Mouse (Mus musculus): Measurements from ENCODE around the gene Prkar2b.

The Prkar2b gene

GRCm38 (mm10) chr12:32095164-32095563 lies 34.1 kb upstream of the Prkar2b start:
- TF ChIP-seq CTCF (conservative IDR thresholded peaks at IDR 0.05; ENCODE audit: low read length), result no peak
- no peak for TF ChIP-seq NANOG (IDR thresholded peaks at IDR 0.05; ENCODE audit: borderline replicate concordance, low read length)
- no peak for TF ChIP-seq POU5F1 (IDR thresholded peaks at IDR 0.05; ENCODE audit: borderline replicate concordance, low read length)
- H3K36me3 ChIP-seq (ENCODE audit: insufficient read depth, low read length), result no peaks in the 10 kb centered on the region
- peaks cover 26% of the 10 kb centered on the region for H3K9me3 ChIP-seq (ENCODE audit: low read length)
- no peaks in the 10 kb centered on the region for H3K27me3 ChIP-seq (ENCODE audit: insufficient read depth, low read length)
- H3K4me3 ChIP-seq (replicated peaks; ENCODE audit: low read length), result no peak overlapping the region
- H3K4me1 ChIP-seq (replicated peaks; ENCODE audit: low read depth, low read length), result no peaks in the 10 kb centered on the region

GRCm38 (mm10) chr12:32092452-32092851 lies 31.4 kb upstream of the Prkar2b start:
- Histone ChIP-seq H3K36me3 (ENCODE audit: insufficient read depth, low read length) (no peaks in the 10 kb centered on the region), H3K4me1 (replicated peaks; ENCODE audit: low read depth, low read length) (no peaks in the 10 kb centered on the region), H3K27me3 (ENCODE audit: insufficient read depth, low read length) (no peaks in the 10 kb centered on the region), H3K4me3 (replicated peaks; ENCODE audit: low read length) (no peak overlapping the region), H3K9me3 (ENCODE audit: low read length) (peaks cover 43% of the 10 kb centered on the region)
- no peak for TF ChIP-seq CTCF (conservative IDR thresholded peaks at IDR 0.05; ENCODE audit: low read length)
- TF ChIP-seq POU5F1 (IDR thresholded peaks at IDR 0.05; ENCODE audit: borderline replicate concordance, low read length), result no peak
- no peak for TF ChIP-seq NANOG (IDR thresholded peaks at IDR 0.05; ENCODE audit: borderline replicate concordance, low read length)

- Histone ChIP-seq H3K4me1 (replicated peaks; ENCODE audit: low read depth, low read length) (peaks cover 13% of the 10 kb centered on the region; the same call in 1 of the 2 replicates), H3K27me3 (ENCODE audit: insufficient read depth, low read length) (no peaks in the 10 kb centered on the region), H3K36me3 (ENCODE audit: insufficient read depth, low read length) (no peaks in the 10 kb centered on the region), H3K4me3 (replicated peaks; ENCODE audit: low read length) (no peak overlapping the region), H3K9me3 (ENCODE audit: low read length) (peaks cover 43% of the 10 kb centered on the region)
- TF ChIP-seq CTCF (conservative IDR thresholded peaks at IDR 0.05; ENCODE audit: low read length) (no peak), POU5F1 (IDR thresholded peaks at IDR 0.05; ENCODE audit: borderline replicate concordance, low read length) (no peak), NANOG (IDR thresholded peaks at IDR 0.05; ENCODE audit: borderline replicate concordance, low read length) (no peak)
These were observed 27.5 kb upstream of the Prkar2b start for GRCm38 (mm10) chr12:32088566-32088965.

- Histone ChIP-seq H3K4me1 (replicated peaks; ENCODE audit: low read depth, low read length) (peaks cover 13% of the 10 kb centered on the region; the same call in 1 of the 2 replicates), H3K4me3 (replicated peaks; ENCODE audit: low read length) (no peak overlapping the region), H3K36me3 (ENCODE audit: insufficient read depth, low read length) (no peaks in the 10 kb centered on the region), H3K9me3 (ENCODE audit: low read length) (peaks cover 48% of the 10 kb centered on the region), H3K27me3 (ENCODE audit: insufficient read depth, low read length) (no peaks in the 10 kb centered on the region)
- TF ChIP-seq CTCF (conservative IDR thresholded peaks at IDR 0.05; ENCODE audit: low read length) (no peak), POU5F1 (IDR thresholded peaks at IDR 0.05; ENCODE audit: borderline replicate concordance, low read length) (no peak), NANOG (IDR thresholded peaks at IDR 0.05; ENCODE audit: borderline replicate concordance, low read length) (no peak)
These were observed 26.2 kb upstream of the Prkar2b start for GRCm38 (mm10) chr12:32087339-32087738.

GRCm38 (mm10) chr12:32086874-32087273 lies 25.8 kb upstream of the Prkar2b start:
- Histone ChIP-seq H3K36me3 (ENCODE audit: insufficient read depth, low read length) (no peaks in the 10 kb centered on the region), H3K27me3 (ENCODE audit: insufficient read depth, low read length) (no peaks in the 10 kb centered on the region), H3K9me3 (ENCODE audit: low read length) (peaks cover 47% of the 10 kb centered on the region), H3K4me3 (replicated peaks; ENCODE audit: low read length) (no peak overlapping the region), H3K4me1 (replicated peaks; ENCODE audit: low read depth, low read length) (peaks cover 13% of the 10 kb centered on the region; the same call in 1 of the 2 replicates)
- TF ChIP-seq POU5F1 (IDR thresholded peaks at IDR 0.05; ENCODE audit: borderline replicate concordance, low read length) (no peak), CTCF (conservative IDR thresholded peaks at IDR 0.05; ENCODE audit: low read length) (no peak), NANOG (IDR thresholded peaks at IDR 0.05; ENCODE audit: borderline replicate concordance, low read length) (no peak)

GRCm38 (mm10) chr12:32085856-32086255 lies 24.8 kb upstream of the Prkar2b start:
- H3K4me3 ChIP-seq (replicated peaks; ENCODE audit: low read length), result no peak overlapping the region
- H3K36me3 ChIP-seq (ENCODE audit: insufficient read depth, low read length), result no peaks in the 10 kb centered on the region
- peaks cover 44% of the 10 kb centered on the region for H3K9me3 ChIP-seq (ENCODE audit: low read length)
- H3K27me3 ChIP-seq (ENCODE audit: insufficient read depth, low read length), result no peaks in the 10 kb centered on the region
- H3K4me1 ChIP-seq (replicated peaks; ENCODE audit: low read depth, low read length), result peaks cover 13% of the 10 kb centered on the region; the same call in 1 of the 2 replicates
- no peak for TF ChIP-seq CTCF (conservative IDR thresholded peaks at IDR 0.05; ENCODE audit: low read length)
- TF ChIP-seq NANOG (IDR thresholded peaks at IDR 0.05; ENCODE audit: borderline replicate concordance, low read length), result no peak
- TF ChIP-seq POU5F1 (IDR thresholded peaks at IDR 0.05; ENCODE audit: borderline replicate concordance, low read length), result no peak

GRCm38 (mm10) chr12:32085189-32085588 lies 24.1 kb upstream of the Prkar2b start:
- peaks cover 13% of the 10 kb centered on the region; the same call in 1 of the 2 replicates for H3K4me1 ChIP-seq (replicated peaks; ENCODE audit: low read depth, low read length)
- no peaks in the 10 kb centered on the region for H3K27me3 ChIP-seq (ENCODE audit: insufficient read depth, low read length)
- H3K9me3 ChIP-seq (ENCODE audit: low read length), result peaks cover 39% of the 10 kb centered on the region
- H3K36me3 ChIP-seq (ENCODE audit: insufficient read depth, low read length), result no peaks in the 10 kb centered on the region
- TF ChIP-seq POU5F1 (IDR thresholded peaks at IDR 0.05; ENCODE audit: borderline replicate concordance, low read length) (no peak), NANOG (IDR thresholded peaks at IDR 0.05; ENCODE audit: borderline replicate concordance, low read length) (no peak)
- H3K4me3 ChIP-seq (replicated peaks; ENCODE audit: low read length), result no peak overlapping the region

GRCm38 (mm10) chr12:32084601-32085000 lies 23.5 kb upstream of the Prkar2b start:
- Histone ChIP-seq H3K4me3 (replicated peaks; ENCODE audit: low read length) (no peak overlapping the region), H3K4me1 (replicated peaks; ENCODE audit: low read depth, low read length) (peaks cover 13% of the 10 kb centered on the region; the same call in 1 of the 2 replicates), H3K9me3 (ENCODE audit: low read length) (peaks cover 33% of the 10 kb centered on the region), H3K36me3 (ENCODE audit: insufficient read depth, low read length) (no peaks in the 10 kb centered on the region), H3K27me3 (ENCODE audit: insufficient read depth, low read length) (no peaks in the 10 kb centered on the region)
- TF ChIP-seq CTCF (conservative IDR thresholded peaks at IDR 0.05; ENCODE audit: low read length) (no peak), POU5F1 (IDR thresholded peaks at IDR 0.05; ENCODE audit: borderline replicate concordance, low read length) (no peak), NANOG (IDR thresholded peaks at IDR 0.05; ENCODE audit: borderline replicate concordance, low read length) (no peak)

- Histone ChIP-seq H3K4me1 (replicated peaks; ENCODE audit: low read depth, low read length) (peaks cover 13% of the 10 kb centered on the region; the same call in 1 of the 2 replicates), H3K9me3 (ENCODE audit: low read length) (peaks cover 22% of the 10 kb centered on the region), H3K27me3 (ENCODE audit: insufficient read depth, low read length) (no peaks in the 10 kb centered on the region), H3K36me3 (ENCODE audit: insufficient read depth, low read length) (no peaks in the 10 kb centered on the region), H3K4me3 (replicated peaks; ENCODE audit: low read length) (no peak overlapping the region)
- TF ChIP-seq NANOG (IDR thresholded peaks at IDR 0.05; ENCODE audit: borderline replicate concordance, low read length), result no peak
These were observed 19.6 kb upstream of the Prkar2b start for GRCm38 (mm10) chr12:32080692-32081091.

Measured in E14TG2a.4 (cell line).